Mouse (Mus musculus) heart, postnatal 0 days (tissue): Measurements from ENCODE around the gene Tcp10c.
"Not testable (repeated sequence)": the region's sequence is repeated elsewhere in the genome, so short reads cannot be mapped to it uniquely, and the experiment has no call there.

ENCODE experiments used
- CTCF ChIP-seq: IDR thresholded peaks from 2 replicates; pipeline ENCODE4 v1.5.1; 2016; ENCODE audit warnings: antibody characterized with exemption, control low read depth, low read depth
- EP300 ChIP-seq: IDR thresholded peaks from 2 replicates; pipeline ENCODE4 v1.6.1; 2016; ENCODE audit warnings: antibody characterized with exemption, low read depth

DNA sequence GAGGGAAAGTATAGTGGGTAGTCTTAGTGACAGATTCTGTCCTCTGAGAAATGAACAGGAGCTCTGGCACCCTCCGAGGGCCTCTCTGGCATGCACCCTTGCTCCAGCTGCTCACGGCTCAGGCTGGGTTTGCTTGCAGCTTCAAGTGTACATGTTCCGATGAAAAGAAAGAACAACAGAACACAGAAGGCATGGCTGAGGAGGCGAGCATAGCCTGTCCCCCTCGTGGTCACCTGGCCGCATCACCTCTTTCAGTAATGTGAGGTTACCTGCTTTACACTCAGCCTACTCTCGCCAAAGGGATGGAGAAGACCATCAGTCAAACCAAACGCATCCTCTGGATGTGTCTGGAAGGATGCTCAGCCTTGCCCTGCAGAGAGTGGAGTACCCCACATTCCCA is 21.9 kb upstream of the Tcp10c start:
- not testable (repeated sequence) for TF ChIP-seq CTCF, EP300
